Mouse (Mus musculus): ENCODE measurements around the gene Barx1. TPM values are rescaled to one million over a fixed set of nuclear protein-coding genes. Genes with fewer than 3 reads are reported as not detected.

Gene Barx1
- not detected for polyA plus RNA-seq (2017; shearing (Covaris generic))

DNA sequence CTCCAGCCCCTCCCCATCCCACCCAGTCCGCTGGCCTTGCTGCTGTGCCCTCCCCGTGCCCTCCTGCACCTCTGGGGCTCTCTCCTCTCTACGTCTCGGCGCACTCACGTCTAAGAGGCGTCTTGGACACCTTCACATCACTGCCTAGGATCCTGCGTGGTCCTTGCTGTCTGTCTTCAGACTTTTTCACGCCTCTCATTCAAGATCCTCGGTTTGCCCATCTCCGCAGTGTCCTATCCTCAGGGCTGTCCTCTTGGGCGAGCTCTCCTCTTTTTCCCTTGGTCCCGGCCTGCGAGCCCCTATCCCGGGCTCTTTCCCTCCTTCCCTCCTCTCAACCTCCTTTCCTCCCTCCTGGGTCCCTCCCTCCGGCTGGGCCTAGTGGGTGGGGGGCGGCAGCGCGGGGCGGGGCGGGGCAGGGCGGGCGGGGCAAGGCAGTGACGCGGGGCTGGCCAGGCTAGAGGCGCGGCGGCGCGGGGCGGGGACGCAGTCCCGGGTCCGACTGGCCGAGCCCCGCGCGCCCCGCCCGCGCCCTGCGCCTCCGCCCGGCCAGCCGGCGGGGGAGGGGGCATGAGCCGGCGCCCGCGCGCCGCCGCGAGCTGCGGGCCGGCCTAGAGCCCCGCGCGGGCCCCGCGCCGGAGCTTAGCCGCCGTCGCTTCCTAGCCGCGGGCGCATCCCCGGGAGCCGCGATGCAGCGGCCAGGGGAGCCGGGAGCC lies at the start of gene Barx1:
Gene Barx1 (plus strand): TSS at position 568 of the 713 bp plus-strand sequence.

GRCm38 (mm10) chr13:48625433-48626184 lies 37.2 kb upstream of the Barx1 start, which contains the start of gene Ptpdc1:
Ptpdc1 (minus strand) TSS chr13:48625664.

Other genes with a start within 250 kb of the Barx1 start
- 18.3 TPM for gene Zfp169, start 149.5 kb upstream of the Barx1 start, polyA plus RNA-seq (2017; shearing (Covaris generic))
- gene A830005F24Rik, start 149.4 kb upstream of the Barx1 start, polyA plus RNA-seq (2017; shearing (Covaris generic)) = 4.7 TPM
- 3.6 TPM for gene Ptpdc1, start 37.3 kb upstream of the Barx1 start, polyA plus RNA-seq (2017; shearing (Covaris generic))
- gene Phf2, start 208.1 kb downstream of the Barx1 start, polyA plus RNA-seq (2017; shearing (Covaris generic)) = 13.7 TPM

All from effector memory CD4-positive, alpha-beta T cell, adult 7 months (primary cell).